Mouse (Mus musculus) monocyte, adult 5-6 weeks (primary cell): Measurements from ENCODE around the gene Rad51b. TPM values are rescaled to one million over a fixed set of nuclear protein-coding genes. Genes with fewer than 3 reads are reported as not detected.

Source experiments
- ATAC-seq: fragments of 153-309, 156-312 bp; replicated peaks from 2 replicates; pipeline ENCODE4 v1.8.0; 2017; ENCODE audit warnings: mild to moderate bottlenecking; ENCODE audit not compliant: low TSS enrichment, insufficient number of reproducible peaks, severe bottlenecking, poor library complexity, low FRiP score
- total RNA-seq: library from RNA; stranded (forward); fragments of 200-1000, 200-491, 200-594 nt; gene quantifications from 3 replicates; pipeline ENCODE4 v1.2.3, GENCODE M21; 2017

The Rad51b gene
- total RNA-seq, 1 experiment from 2014 or later = not detected

DNA sequence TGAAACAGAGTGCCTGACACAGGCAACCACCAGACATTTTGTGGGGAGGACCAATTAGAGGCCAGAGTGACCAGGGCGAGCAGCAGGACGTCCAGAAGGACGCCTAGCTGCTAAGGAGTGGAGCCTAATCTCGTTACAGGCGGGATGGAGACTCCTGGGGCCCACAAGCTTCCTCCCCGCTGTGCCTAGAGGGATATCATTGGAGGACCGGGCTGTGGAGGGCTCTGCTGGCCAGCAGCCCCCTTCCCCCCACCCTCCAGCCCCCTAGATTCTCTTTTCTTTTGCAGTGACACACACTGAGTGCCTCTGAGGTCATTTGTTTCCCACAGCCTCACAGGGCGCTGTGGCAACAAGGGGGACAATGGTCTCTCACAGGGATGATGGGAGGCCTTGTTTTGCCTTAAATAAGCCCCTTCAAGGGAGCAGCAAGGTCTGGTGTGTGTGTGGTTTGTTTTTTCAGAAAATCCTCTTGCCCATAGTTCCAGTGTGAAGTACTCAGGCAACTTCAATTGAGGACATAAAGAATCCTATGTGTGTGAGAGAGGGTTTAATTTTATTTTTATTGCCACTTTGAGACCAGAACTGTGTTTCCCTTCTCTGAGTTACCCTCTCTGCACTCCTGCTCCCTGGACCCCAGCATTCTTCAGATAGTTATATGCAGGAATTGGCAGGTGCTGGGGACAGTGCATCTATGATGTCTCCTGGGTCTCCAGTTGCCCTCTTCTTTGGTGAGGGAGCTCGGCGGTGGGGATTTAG lies 422.2 kb downstream of the Rad51b start:
- ATAC-seq = no peak

DNA sequence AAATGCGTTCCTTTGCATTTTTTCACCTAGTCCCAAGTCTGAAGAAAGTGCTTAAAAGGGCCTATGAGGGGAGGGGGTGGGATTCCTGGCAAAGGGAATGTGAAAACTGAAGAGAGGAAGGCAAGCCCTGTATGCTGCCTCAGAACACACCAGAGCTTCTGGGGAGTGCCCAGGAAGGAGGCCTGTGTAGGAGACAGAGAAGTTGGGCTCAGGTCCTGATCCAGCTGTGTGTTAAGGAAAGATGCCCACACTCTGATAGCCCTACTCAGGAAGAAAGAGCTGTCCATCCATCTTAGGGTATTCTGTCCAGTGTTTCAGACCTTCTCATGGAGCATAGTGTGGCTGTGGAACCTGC lies 422.7 kb downstream of the Rad51b start:
- ATAC-seq = no peak

DNA sequence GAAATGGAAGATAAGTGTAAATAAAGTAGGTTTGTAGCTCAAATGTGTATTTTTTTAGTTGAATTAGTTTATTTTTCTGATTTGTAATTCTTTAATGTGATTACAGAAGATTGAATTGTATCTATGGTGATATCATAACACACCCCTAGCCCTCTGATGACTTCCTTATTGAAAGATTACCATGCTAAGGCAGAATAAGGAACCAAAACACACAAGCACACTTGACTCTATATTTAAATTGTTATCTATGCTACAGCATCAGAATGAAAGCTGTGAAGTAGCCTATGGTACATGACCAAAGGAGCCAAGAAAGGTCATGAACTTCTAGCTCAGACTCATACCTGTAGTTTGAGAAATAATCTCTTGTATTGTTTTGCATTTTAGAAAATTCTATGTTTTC lies 427.8 kb downstream of the Rad51b start:
- peak; percentile 68; the same call in 1 of the 2 replicates for ATAC-seq

DNA sequence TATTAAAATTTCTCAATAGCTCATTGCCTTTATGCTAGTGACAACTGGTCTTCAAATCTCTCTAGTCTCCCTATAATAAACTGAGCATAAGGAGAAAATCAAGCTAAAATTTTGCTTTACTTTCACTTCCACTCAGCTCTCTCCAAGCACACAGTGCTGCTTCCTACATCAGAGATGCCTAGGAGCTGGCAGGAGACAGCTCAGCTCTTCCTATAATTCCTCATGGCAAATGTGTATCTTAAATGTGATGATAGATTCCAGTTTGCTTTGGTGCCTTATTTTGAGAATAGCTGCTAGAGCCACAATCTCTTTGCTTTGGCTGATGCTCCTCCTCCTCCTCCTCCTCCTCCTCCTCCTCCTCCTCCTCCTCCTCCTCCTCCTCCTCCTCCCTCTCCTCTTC lies 428.6 kb downstream of the Rad51b start:
- ATAC-seq = no peak

DNA sequence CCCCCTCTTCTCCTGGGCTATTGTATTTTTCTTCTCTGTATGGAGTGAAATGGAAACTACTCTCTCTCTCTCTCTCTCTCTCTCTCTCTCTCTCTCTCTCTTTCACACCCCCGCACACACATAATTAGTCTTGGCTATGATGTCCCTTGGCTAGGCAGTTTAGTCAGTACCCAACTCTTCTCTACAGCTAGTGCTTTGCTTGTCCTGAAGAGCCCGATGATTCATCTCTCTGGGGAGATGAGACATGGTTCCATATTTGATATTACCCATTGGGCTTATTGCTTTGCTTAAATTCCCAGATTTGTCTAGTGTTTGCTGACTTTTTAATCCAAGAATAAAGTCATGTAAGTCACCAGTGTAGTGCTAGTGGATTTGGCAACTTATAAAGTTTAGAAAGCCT lies 429.0 kb downstream of the Rad51b start:
- ATAC-seq = no peak

DNA sequence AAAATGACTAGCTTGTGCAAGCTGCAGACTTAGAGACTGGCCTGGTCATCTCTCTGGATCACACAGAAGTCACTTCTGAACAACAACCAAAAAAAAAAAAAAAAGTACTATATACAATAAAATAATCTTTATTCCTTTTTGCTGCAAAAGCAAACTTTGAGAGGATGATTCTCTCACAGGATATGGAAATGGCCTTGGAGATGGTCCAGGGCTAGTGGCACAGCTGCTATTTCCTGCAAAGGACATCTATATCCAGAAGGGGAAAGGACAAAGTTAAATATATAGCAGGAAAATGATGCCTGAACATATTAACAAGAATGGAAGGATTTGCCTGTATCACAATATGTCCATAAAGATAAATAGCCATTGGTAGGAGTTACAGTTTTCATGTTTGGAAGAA lies 429.9 kb downstream of the Rad51b start:
- ATAC-seq = no peak

DNA sequence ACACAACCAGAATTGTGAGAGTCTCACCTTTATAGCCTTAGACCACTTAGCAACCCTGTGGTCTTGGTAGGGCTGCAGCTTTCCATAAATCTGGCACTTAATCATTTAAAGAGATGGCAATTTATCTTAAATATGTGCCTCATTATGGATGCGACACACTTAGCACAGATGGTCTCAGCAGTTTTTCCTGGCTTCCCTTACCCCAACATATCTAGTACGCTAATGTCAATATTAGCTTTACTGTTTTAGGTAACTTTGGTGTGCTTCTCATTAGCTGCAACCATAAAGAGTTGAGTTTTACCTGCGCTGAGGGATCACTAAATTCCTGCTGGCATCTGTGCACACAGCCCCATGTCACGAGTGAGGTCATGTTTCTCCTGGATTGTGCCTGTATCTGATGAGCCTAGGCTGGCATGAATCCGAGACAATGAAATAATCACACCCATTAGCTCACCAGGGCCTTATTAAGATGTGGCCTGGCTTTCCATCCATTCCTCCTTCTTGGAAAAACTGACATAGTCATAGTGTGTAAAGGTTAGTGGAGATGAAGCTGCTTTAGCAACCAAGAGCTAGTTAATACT lies 432.9 kb downstream of the Rad51b start:
- no peak for ATAC-seq

DNA sequence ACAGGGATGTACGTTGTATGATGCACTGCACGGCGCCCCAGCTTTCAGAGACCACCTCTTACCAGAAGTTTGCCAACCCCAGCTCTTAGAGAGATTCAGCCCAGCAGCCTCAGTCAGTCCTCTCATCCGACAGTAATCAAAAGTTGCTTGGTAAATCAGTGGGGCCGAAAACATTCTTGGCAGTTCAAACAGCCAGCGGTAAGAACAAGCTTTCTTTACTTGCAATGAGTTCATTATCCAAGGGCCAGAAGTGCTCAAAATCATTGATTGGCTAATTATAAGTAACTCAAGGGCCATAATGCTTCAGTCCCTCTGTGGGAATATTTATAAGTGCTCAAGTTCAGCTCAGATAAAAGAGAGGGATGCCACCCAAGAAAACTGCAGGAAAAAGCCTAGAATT lies 434.8 kb downstream of the Rad51b start:
- ATAC-seq = no peak

DNA sequence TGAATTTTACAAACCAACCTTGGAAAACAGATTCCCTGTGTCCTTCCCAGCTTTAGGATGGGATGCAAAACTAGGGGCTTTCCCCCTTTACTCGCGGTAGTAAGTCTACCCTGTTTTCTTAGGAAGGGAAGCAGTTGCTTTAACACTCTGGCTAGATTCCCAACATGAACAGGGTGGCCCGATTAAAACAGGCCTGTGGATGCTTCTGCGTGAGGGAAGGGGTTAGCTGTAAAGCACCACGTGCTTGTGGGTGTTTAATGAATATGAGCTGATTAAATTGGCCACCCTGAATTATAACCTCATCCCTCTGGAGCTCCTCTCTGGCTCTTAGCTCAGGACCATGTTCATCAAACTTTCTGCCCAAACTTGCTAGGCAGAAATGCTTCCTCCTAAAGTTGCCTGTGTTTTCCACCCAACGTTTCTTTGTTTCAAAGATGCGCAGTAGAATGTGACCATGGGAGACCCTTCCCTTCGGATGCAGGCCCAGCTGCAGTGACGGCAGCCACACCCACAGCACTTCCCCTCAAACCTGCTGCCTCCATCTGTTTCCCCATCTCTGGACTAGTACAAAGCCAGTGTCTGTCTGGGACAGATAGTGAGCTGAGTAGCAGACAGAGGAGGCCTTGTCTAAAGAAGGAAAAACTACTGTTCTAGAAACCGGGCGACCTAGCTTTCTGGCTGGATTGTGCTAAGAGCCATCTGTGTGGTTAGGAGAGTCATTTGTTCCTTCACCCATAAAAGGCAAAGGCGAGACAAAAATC lies 435.5 kb downstream of the Rad51b start:
- ATAC-seq = no peak

DNA sequence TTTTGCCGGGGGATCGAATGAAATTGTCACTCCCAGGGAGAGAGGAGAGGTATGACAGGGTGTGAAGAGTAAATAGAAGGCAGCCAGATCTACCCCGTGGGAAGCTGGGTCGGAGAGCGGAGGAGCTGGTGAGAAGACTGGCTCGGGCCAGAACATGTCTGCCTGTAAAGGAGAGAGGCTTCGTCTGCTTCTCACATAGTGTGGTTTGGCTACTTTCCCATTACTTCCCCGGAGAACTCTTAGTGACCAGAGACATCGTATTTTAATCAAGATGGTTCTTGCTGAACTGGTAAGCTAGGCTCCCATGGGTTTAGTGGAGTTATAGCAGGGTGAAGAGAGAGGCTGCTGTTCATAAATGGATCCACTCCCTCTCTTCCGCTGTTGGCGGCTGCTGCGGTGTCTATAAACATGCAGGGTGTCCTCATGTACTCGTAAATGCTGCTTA lies 438.3 kb downstream of the Rad51b start:
- no peak for ATAC-seq

DNA sequence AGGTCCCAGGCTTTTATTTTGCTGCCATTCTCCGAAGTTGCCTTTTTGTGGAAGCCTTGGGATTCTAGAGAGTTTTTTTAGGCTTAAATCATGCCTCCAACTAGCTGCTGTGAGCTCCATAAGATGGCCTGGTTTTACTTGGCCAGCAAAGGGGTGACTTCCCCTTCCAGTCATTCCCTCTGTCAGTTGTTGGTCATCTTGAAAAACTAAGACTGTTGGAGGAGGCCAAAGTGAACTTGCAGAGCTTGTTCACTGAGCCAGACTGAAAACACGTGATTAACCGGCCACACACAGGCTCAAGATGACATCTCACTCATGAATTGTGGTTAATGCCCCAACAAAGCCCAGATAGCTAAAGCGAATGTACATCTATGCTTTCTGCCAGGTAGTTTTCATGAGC lies 438.8 kb downstream of the Rad51b start:
- no peak for ATAC-seq

DNA sequence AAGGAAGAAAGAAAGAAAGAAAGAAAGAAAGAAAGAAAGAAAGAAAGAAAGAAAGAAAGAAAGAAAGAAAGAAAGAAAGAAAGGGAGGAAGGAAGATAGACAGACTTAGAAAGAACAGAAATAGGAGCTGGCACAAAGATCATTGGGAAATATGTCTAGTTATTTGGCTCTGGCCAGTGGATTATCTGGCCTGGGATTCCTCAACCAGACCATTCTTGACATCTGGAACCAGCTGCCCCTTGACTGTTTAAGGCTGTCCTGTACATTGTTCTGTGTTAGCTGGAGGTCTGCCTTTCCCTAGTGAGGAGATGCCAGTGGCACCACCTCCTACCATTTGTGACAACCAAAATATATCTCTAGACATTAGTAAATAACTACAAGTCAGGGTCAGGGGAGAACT lies 441.6 kb downstream of the Rad51b start:
- no peak for ATAC-seq

DNA sequence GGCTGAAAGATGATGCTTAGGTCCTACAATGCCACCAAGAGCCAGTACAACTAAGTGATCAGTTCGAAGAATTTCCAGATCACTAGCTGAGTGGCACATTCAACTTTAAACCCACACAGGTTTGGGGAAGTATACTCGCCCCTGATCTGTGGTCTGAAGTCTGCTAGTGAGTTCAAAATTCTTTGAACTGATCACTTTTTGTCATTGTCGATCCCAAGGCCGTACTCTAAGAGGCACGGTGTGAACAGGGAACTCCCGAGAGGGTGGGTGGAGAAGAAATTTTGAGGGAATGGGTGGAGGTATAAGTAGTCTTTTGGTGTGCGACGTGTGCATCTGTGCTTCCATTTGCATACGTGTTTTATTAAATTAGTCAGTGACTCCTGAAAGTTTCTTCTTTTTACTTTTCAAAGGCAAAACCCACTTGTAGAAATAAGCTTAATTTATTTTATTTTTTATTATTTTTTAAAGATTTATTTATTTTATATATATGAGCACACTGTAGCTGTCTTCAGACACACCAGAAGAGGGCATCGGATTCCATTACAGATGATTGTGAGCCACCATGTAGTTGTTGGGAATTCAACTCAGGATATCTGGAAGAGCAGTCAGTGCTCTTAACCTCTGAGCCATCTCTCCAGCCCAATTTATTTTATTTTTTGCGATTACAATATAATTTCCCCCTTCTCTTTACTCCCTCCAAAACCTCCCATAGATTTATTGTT lies 443.0 kb downstream of the Rad51b start:
- no peak for ATAC-seq

DNA sequence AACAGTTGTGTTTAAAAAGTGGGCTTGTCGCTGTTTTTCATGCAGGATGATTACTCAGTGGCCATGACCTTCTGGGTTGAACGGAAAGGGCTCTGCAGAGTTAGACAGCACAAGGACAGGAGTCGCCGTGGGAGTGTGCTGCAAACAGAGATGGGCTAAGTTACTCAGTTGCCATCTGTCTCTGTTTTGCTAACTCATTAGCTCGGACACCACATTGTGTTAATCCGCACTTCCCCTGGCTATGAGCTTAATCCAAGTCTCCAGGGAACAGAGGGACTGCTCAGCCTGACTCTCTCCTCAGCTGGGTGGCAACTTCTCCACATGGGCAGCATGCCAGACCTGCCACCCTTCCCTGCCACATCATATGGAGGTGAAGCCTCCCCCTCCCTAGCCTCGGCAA lies 445.1 kb downstream of the Rad51b start:
- no peak for ATAC-seq

DNA sequence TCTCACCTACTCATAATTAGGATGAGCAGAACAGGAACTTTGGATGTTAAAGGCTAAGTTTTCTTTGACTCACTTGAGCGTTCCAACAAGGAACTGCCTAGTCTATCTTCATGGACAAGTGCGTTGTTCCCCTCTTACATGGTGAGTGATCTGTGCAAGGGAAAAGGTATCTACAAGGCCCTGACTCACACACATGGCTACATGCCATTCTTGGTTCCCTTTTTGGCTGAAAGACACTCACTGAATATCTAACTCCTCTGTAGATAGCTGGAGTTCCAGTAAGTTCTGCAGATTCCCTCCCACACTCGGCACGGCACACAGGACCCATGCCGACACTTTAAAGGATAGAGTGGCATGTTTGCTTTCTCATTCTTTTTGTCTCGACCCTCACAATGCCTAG lies 447.0 kb downstream of the Rad51b start:
- peak; percentile 47; the same call in 1 of the 2 replicates for ATAC-seq

DNA sequence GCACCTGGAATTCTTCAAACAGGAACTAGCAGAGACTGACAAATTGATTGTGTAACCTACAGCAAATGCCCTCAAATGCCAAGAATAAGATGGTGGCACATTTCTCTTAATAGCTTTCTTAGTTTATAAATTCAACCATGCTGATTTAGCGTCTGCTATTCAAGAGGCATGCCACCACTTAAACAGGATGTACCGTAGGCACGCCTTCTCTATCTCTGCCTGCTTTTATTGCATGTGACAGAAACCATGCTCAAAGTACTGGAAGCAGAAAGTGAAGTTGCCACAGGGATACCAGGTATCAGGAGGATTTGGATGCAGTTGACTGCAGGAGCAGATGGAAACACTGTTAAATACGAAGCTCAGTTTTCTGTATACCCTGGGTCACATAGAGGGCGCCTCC lies 448.1 kb downstream of the Rad51b start:
- no peak for ATAC-seq

DNA sequence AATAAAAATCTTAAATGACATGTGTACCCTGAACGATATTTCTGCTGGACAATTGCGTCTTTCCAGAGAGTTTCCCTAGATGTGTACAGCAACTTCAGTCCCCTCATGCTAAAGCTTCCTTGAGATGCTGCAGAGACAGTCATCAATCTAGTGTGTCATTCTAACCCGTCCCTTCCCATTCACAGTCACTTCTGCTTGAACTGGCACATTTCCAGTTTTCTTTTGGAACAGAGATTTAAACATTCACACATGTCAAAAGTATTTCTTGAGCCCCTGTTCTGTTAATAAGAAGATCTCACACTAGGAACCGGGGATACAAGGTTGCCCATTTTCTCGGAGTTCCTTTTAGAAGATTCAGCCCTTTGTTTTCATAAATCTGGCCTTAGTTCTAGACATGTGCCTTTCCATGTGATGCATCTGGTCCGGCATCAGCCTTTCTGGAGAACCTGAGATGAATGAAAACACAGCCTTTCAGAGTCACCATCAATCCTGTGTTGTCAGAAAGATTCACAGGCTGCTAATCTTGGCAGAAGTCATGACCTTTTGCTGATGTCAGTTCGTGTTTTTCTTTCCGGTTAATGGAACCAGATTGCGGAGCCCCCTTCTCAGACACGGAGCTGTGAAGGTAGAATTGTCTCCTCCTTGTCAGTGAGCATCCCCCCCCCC lies 448.9 kb downstream of the Rad51b start:
- ATAC-seq = no peak

DNA sequence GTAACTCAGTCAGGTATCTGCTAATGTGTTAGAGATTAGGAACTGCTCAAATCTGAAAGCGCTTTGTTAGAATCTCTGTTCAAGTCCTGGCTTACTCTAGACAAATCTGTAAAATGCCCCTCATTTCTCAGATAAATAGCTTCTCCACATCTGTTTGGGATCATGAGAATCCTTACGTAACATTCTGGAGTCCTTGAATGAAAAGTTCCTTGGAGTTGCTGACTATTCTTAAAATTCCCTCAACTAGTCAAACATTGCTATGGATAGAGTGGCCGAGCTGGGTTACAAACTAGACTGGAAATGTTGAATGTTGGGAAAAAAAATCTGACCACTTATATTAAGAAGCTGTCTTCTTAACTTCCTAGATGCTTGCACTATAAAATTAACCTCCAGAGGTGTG lies 450.5 kb downstream of the Rad51b start:
- ATAC-seq = no peak

DNA sequence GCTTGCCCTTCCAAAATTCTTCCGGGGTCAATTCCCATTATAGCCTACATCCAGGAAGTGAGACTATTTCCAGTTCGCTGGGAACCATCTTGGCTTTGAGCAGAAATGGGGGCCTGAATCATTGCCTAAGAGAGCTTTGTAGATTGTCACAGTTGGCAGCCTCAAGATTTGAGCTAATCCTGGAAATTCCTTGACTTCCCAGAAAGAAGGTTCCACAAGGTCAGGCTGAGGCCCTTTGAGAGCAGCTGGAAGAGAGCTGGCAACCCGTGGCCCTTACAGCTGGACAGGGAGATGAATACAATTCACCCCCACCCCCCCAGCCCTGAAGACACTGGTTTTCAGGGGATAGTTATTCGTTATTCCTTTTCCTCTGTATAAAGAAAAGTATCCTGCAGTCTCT lies 451.8 kb downstream of the Rad51b start:
- no peak for ATAC-seq
